Mouse (Mus musculus) liver, embryonic 13.5 days (tissue): Measurements from ENCODE around the gene Tnfrsf8. TPM values are rescaled to one million over a fixed set of nuclear protein-coding genes. Genes with fewer than 3 reads are reported as not detected.

Source experiments
- ATAC-seq: fragments of 200-750 bp; cut with Nextera tagmentation; 2 replicates; pipeline ENCODE4 v1.8.0; 2017; ENCODE audit warnings: low read depth, mild to moderate bottlenecking, moderate number of reproducible peaks, moderate library complexity
- DNase-seq: peaks from one replicate; pipeline ENCODE4 v3.0.0; 2022
- H3K27ac ChIP-seq: fragments of 300-500 bp; sonication (generic); 2 replicates; pipeline ENCODE4 v1.5.1; 2015; ENCODE audit warnings: moderate library complexity, mild to moderate bottlenecking, inconsistent platforms
- H3K27me3 ChIP-seq: fragments of 300-500 bp; sonication (generic); 2 replicates; pipeline ENCODE4 v1.6.1; 2015; ENCODE audit warnings: mild to moderate bottlenecking, inconsistent platforms
- H3K36me3 ChIP-seq: fragments of 300-500 bp; sonication (generic); 2 replicates; pipeline ENCODE4 v1.6.1; 2015; ENCODE audit warnings: mild to moderate bottlenecking, inconsistent platforms
- H3K4me1 ChIP-seq: fragments of 300-500 bp; sonication (generic); replicated peaks from 2 replicates; pipeline ENCODE4 v1.6.1; 2015; ENCODE audit warnings: inconsistent platforms
- H3K4me2 ChIP-seq: fragments of 300-500 bp; sonication (generic); 2 replicates; pipeline ENCODE4 v1.6.1; 2015; ENCODE audit warnings: inconsistent platforms, mild to moderate bottlenecking, moderate library complexity
- H3K4me3 ChIP-seq: fragments of 300-500 bp; sonication (generic); replicated peaks from 2 replicates; pipeline ENCODE4 v1.5.1; 2015; ENCODE audit warnings: mild to moderate bottlenecking, inconsistent platforms
- H3K9ac ChIP-seq: fragments of 300-500 bp; sonication (generic); 2 replicates; pipeline ENCODE4 v1.6.1; 2015; ENCODE audit warnings: mild to moderate bottlenecking, inconsistent platforms
- H3K9me3 ChIP-seq: fragments of 300-500 bp; sonication (generic); replicated peaks from 2 replicates; pipeline ENCODE4 v1.6.1; 2016; ENCODE audit warnings: inconsistent platforms
- WGBS: fragments of 180-500 bp; shearing (Covaris S2); methylation state at CpG from one replicate; pipeline ENCODE4 v1.1.7; 2015; ENCODE audit not compliant: insufficient replicate concordance; 5-methylcytosine and 5-hydroxymethylcytosine counted together
- polyA plus RNA-seq: library from polyadenylated mRNA; unstranded; fragments of >200 nt; fragmentation: Nextera tagmentation; extraction: Ambion mirVana; gene quantifications from 2 replicates; pipeline ENCODE4 v1.2.1, GENCODE M21; 2015

Gene Tnfrsf8
- polyA plus RNA-seq, 1 experiment from 2014 or later = not detected

DNA sequence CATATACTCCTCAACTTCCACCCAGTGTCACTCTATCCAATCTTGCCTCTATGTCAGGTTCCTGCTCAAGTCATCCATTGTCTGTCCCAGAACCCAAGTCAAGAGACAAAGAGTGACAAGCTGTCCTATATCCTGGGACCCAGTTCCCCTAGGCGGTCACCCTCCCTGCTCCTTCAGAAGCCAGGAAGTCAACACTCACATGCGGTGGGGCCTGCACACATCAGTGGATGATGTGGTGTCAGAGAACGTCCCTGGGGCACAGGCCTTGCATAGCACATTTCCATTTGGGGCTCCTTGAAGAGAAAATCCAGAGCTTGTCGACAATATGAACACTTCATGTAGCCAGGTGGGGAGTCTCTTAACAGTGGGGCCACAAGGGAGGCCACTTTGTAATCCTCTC lies 90.4 kb downstream of the Tnfrsf8 start:
- ATAC-seq (no peak), DNase-seq (no peak)
- no peak overlapping the region for H3K4me2 ChIP-seq
- no peaks in the 10 kb centered on the region for H3K27me3 ChIP-seq
- H3K4me3 ChIP-seq = no peak overlapping the region
- H3K4me1 ChIP-seq = peaks cover 32% of the 10 kb centered on the region
- H3K36me3 ChIP-seq = peaks cover 8% of the 10 kb centered on the region; the same call in 1 of the 2 replicates
- no peak overlapping the region for H3K9ac ChIP-seq
- no peak overlapping the region for H3K27ac ChIP-seq
- 71% methylated on average over 4 of the region's 4 CpGs for WGBS
- H3K9me3 ChIP-seq = no peaks in the 10 kb centered on the region

DNA sequence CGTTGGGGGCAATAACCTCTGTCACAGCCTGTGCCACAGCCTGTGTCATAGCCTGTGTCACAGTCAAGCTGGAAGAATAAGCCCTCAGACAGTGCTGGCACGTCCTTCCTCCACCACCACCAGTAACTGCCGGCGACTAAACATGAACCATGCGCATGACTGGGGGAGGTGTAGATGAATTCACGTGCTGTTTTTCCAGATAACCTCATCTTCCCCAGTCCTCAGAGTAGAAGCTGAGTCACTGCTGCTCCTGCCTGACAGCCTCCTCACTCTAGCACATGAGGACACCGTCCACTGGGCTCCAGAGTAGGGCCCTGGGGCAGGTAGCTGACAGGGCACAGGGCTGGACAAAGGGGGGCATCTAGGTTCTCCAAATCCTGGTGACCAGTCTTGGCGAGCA lies 92.9 kb downstream of the Tnfrsf8 start:
- H3K36me3 ChIP-seq = peaks cover 8% of the 10 kb centered on the region; the same call in 1 of the 2 replicates
- no peak overlapping the region for H3K4me3 ChIP-seq
- H3K4me1 ChIP-seq = peaks cover 35% of the 10 kb centered on the region
- no peaks in the 10 kb centered on the region for H3K27me3 ChIP-seq
- ATAC-seq (peak; percentile 95), DNase-seq (peak; percentile 51)
- H3K27ac ChIP-seq = peak overlapping the region; percentile 84
- no peaks in the 10 kb centered on the region for H3K9me3 ChIP-seq
- H3K4me2 ChIP-seq = peak overlapping the region; percentile 26
- peak overlapping the region; percentile 58 for H3K9ac ChIP-seq
- WGBS = 19% methylated on average over 8 of the region's 8 CpGs

DNA sequence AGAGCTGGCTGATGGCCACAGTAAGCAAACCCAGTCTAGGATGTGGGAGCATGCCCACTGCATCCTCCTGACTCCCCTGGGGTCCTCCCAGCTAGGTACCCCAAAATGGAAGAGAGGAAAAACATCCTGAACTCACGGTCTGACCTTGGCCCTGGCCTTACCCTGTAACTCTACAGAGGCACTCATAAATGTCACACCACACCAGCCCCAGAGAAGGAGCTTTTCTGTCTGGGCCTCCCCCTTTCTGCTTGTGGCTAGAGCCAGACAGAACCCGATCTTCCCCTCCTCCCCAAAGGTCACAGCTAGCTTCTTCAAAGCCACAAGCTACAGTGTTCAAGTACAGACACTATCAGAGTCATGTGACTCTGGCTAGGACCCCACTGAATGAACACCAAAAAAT lies 93.6 kb downstream of the Tnfrsf8 start:
- no peak overlapping the region for H3K4me3 ChIP-seq
- peak overlapping the region; percentile 84; the same call in 1 of the 2 replicates for H3K27ac ChIP-seq
- no peaks in the 10 kb centered on the region for H3K9me3 ChIP-seq
- DNase-seq (no peak), ATAC-seq (no peak)
- H3K4me2 ChIP-seq = no peak overlapping the region
- 42% methylated on average over 2 of the region's 2 CpGs for WGBS
- no peaks in the 10 kb centered on the region for H3K27me3 ChIP-seq
- H3K4me1 ChIP-seq = peaks cover 35% of the 10 kb centered on the region
- H3K36me3 ChIP-seq = peaks cover 8% of the 10 kb centered on the region; the same call in 1 of the 2 replicates
- peak overlapping the region; percentile 58 for H3K9ac ChIP-seq

- DNase-seq (no peak), ATAC-seq (no peak)
- WGBS = 79% methylated on average over 1 of the region's 1 CpGs
- H3K4me2 ChIP-seq = no peak overlapping the region
- H3K4me3 ChIP-seq = no peak overlapping the region
- no peaks in the 10 kb centered on the region for H3K9me3 ChIP-seq
- H3K4me1 ChIP-seq = peaks cover 35% of the 10 kb centered on the region
- no peak overlapping the region; the same call in 1 of the 2 replicates for H3K27ac ChIP-seq
- no peak overlapping the region for H3K9ac ChIP-seq
- peaks cover 6% of the 10 kb centered on the region for H3K36me3 ChIP-seq
- H3K27me3 ChIP-seq = no peaks in the 10 kb centered on the region
Measured at GRCm38 (mm10) chr4:145220001-145220400, 95.0 kb downstream of the Tnfrsf8 start.

GRCm38 (mm10) chr4:145219240-145219985 lies 95.6 kb downstream of the Tnfrsf8 start:
- Histone ChIP-seq H3K9me3 (no peaks in the 10 kb centered on the region), H3K27ac (no peak overlapping the region; the same call in 1 of the 2 replicates), H3K36me3 (peaks cover 3% of the 10 kb centered on the region), H3K27me3 (no peaks in the 10 kb centered on the region), H3K4me1 (peaks cover 35% of the 10 kb centered on the region), H3K4me2 (no peak overlapping the region), H3K4me3 (no peak overlapping the region), H3K9ac (no peak overlapping the region)
- 51% methylated on average over 15 of the region's 15 CpGs for WGBS
- ATAC-seq (0 out of 2 replicates have a peak, but pooled peaks have one; percentile 4), DNase-seq (no peak)

DNA sequence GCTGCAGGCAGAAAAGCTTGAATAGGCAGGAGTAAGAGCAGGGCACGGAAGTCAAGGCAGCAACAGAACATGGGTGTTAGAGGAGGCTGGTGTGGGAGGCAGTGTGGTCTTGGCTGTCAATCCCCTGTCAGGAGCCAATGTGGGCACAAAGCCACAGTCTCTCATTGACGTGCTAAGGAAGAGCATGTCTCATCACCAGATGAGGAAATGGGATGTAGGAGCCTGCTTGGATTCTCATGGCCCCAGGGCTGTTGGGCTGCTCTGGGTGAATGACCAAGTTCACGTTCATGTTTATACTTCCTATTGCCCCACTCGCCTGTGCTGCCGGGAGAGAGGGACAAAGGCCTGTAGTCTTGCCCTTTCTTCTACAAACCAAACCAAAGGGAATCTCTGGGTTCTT lies 97.1 kb downstream of the Tnfrsf8 start:
- Histone ChIP-seq H3K9ac (no peak overlapping the region), H3K4me1 (peaks cover 35% of the 10 kb centered on the region), H3K36me3 (no peaks in the 10 kb centered on the region; the same call in 1 of the 2 replicates), H3K9me3 (no peaks in the 10 kb centered on the region), H3K27ac (no peak overlapping the region), H3K4me2 (no peak overlapping the region), H3K27me3 (no peaks in the 10 kb centered on the region), H3K4me3 (no peak overlapping the region)
- WGBS = 77% methylated on average over 5 of the region's 5 CpGs
- DNase-seq = no peak
- no peak for ATAC-seq

Other genes starting within 250 kb of the Tnfrsf8 start
- gene Vps13d, start 120.2 kb downstream of the Tnfrsf8 start, polyA plus RNA-seq = 3.1 and 3.5 TPM in 2 replicates
- gene Tnfrsf1b, start 68.3 kb downstream of the Tnfrsf8 start, polyA plus RNA-seq = 4.1 and 4.8 TPM in 2 replicates
- gene Zfp990, start 195.6 kb upstream of the Tnfrsf8 start, polyA plus RNA-seq = 0.05 TPM in 1 of 2 replicates, not detected in the other